Comparison of ENCODE assay signal across 18 mouse cellular contexts in the genomic region with DNA sequence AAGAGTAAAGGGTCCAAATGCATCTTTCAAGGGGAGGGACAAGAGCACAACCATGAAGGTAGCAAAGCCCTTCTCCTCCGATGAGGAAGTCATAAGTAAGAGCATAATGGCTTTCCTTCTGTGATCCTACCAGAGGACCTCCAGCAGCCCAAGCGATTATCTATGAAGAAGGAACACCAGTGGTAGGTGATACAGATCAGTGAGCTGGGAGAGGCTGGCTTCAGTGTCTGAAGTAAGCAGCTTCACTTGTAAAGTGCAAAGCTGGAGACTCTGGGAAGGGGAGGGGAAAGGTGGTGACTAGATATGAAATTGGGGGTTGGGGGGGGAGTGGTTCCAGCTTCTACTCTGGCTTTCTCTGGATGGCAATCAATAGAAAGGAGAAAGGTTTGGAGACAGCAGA.
"Had no signal": no experiment of that assay in that cellular context is flagged by ENCODE, and none has a peak within 500 bp of the region (broad histone marks: within the 10 kb centered on the region; RNA-seq: fewer than 3 reads in every experiment).

No protein-coding gene starts in this region.

- H3K27me3 ChIP-seq: limb, embryonic 13.5 days; midbrain, embryonic 12.5 days; midbrain, embryonic 15.5 days; neural tube, embryonic 12.5 days; neural tube, embryonic 15.5 days; stomach, embryonic 15.5 days had no signal

- H3K9me3 ChIP-seq: limb, embryonic 10.5 days; limb, embryonic 13.5 days; midbrain, embryonic 12.5 days; midbrain, embryonic 15.5 days; neural tube, embryonic 12.5 days; neural tube, embryonic 15.5 days; stomach, embryonic 15.5 days had no signal

- ATAC-seq: intestine, postnatal 0 days; lung, postnatal 0 days; midbrain, embryonic 15.5 days had no signal

- H3K27ac ChIP-seq: kidney, postnatal 0 days; limb, embryonic 10.5 days; limb, embryonic 13.5 days; macrophage; midbrain, embryonic 12.5 days; midbrain, embryonic 15.5 days; neural tube, embryonic 12.5 days; neural tube, embryonic 15.5 days; stomach, embryonic 15.5 days had no signal

- H3K4me2 ChIP-seq: limb, embryonic 13.5 days; lung, embryonic 14.5 days; midbrain, embryonic 12.5 days; midbrain, embryonic 15.5 days; neural tube, embryonic 12.5 days; neural tube, embryonic 15.5 days; stomach, embryonic 15.5 days had no signal

- H3K4me3 ChIP-seq: limb, embryonic 10.5 days; limb, embryonic 13.5 days; midbrain, embryonic 12.5 days; midbrain, embryonic 15.5 days; neural tube, embryonic 12.5 days; neural tube, embryonic 15.5 days; stomach, embryonic 15.5 days had no signal

- H3K9ac ChIP-seq: limb, embryonic 13.5 days; lung, embryonic 14.5 days; midbrain, embryonic 12.5 days; midbrain, embryonic 15.5 days; neural tube, embryonic 12.5 days; neural tube, embryonic 15.5 days; stomach, embryonic 15.5 days had no signal

- DNase-seq: kidney, adult 2 months; kidney, postnatal 4 days; lung, embryonic 14.5 days; right cerebral cortex, adult 18-20 months; right cerebral cortex, postnatal 14 days; spleen, adult 18-20 months; thymus, postnatal 25 days had no signal

- H3K4me1 ChIP-seq: limb, embryonic 10.5 days; limb, embryonic 13.5 days; midbrain, embryonic 12.5 days; neural tube, embryonic 12.5 days; stomach, embryonic 15.5 days had no signal
